Mouse (Mus musculus) heart, embryonic 12.5 days (tissue): ENCODE data around the gene Sulf2. TPM values are rescaled to one million over a fixed set of nuclear protein-coding genes. Genes with fewer than 3 reads are reported as not detected.

ENCODE experiments used
- ATAC-seq: fragments of 200-750 bp; cut with Nextera tagmentation; 2 replicates; pipeline ENCODE4 v1.8.0; 2017; ENCODE audit warnings: moderate TSS enrichment, moderate library complexity; ENCODE audit not compliant: insufficient number of reproducible peaks, low FRiP score
- H3K27ac ChIP-seq: fragments of 300-500 bp; sonication (generic); 2 replicates; pipeline ENCODE4 v1.5.1; 2016; ENCODE audit warnings: mild to moderate bottlenecking, moderate library complexity; ENCODE audit not compliant: poor library complexity, severe bottlenecking
- H3K27me3 ChIP-seq: fragments of 300-500 bp; sonication (generic); replicated peaks from 2 replicates; pipeline ENCODE4 v1.6.1; 2016; ENCODE audit warnings: mild to moderate bottlenecking, moderate library complexity
- H3K36me3 ChIP-seq: fragments of 300-500 bp; sonication (generic); 2 replicates; pipeline ENCODE4 v1.6.1; 2016; ENCODE audit warnings: mild to moderate bottlenecking, moderate library complexity
- H3K4me1 ChIP-seq: fragments of 300-500 bp; sonication (generic); replicated peaks from 2 replicates; pipeline ENCODE4 v1.6.1; 2016; ENCODE audit warnings: mild to moderate bottlenecking
- H3K4me2 ChIP-seq: fragments of 300-500 bp; sonication (generic); 2 replicates; pipeline ENCODE4 v1.6.1; 2016; ENCODE audit warnings: mild to moderate bottlenecking, moderate library complexity
- H3K4me3 ChIP-seq: fragments of 300-500 bp; sonication (generic); 2 replicates; pipeline ENCODE4 v1.5.1; 2016; ENCODE audit warnings: mild to moderate bottlenecking
- H3K9ac ChIP-seq: fragments of 300-500 bp; sonication (generic); 2 replicates; pipeline ENCODE4 v1.6.1; 2016; ENCODE audit warnings: mild to moderate bottlenecking, moderate library complexity
- H3K9me3 ChIP-seq: fragments of 300-500 bp; sonication (generic); replicated peaks from 2 replicates; pipeline ENCODE4 v1.6.1; 2016; ENCODE audit warnings: mild to moderate bottlenecking, moderate library complexity
- WGBS: fragments of 180-500 bp; shearing (Covaris S2); methylation state at CpG from one replicate; pipeline ENCODE4 v1.1.7; 2016; 5-methylcytosine and 5-hydroxymethylcytosine counted together
- polyA plus RNA-seq: library from polyadenylated mRNA; unstranded; fragments of >200 nt; fragmentation: Nextera tagmentation; extraction: Ambion mirVana; gene quantifications from 2 replicates; pipeline ENCODE4 v1.2.1, GENCODE M21; 2016

The Sulf2 gene
- polyA plus RNA-seq, 1 experiment from 2014 or later, result 136 TPM

DNA sequence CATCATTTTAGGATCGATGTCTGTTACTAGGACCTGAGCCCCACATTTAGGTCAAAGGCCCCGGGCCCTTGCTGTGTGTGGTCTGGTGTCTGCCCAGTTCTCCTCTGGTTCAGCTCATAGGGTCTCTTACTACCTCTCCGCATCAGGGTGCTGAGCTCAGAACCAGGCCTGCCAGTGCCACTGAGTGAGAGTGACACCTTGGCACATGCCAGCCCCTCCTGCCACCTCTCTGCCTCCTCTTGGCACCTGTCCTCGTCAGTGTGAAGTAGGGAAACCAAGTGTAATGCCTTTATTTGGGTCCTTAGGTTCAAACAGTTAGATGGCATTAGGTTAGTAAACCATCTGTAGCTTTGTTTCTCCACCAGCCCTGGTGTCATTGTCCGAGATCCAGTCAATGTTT, 84.0 kb downstream of the Sulf2 start:
- 86% methylated on average over 5 of the region's 5 CpGs for WGBS
- Histone ChIP-seq H3K9me3 (no peaks in the 10 kb centered on the region), H3K4me3 (no peak overlapping the region), H3K27ac (no peak overlapping the region), H3K9ac (no peak overlapping the region), H3K27me3 (no peaks in the 10 kb centered on the region), H3K36me3 (peaks cover 77% of the 10 kb centered on the region), H3K4me1 (peaks cover 27% of the 10 kb centered on the region), H3K4me2 (no peak overlapping the region)
- no peak for ATAC-seq

DNA sequence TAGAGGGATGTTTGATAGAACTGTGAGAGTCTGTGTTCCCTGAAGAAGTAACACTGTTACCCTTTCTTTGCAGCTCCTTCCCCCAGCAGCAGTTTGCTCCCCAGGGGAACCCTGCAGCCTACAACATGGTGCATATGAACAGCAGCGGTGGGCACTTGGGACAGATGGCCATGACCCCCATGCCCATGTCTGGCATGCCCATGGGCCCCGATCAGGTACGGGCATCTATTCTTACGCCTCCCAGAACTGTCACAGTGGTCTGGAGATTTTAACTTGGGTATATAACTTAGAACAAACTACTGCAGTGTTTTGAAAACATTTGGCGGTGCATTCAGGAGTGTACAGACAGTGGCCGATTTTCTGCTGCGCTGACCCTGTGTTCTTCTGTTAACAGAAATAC, 85.7 kb downstream of the Sulf2 start:
- WGBS, result 78% methylated on average over 7 of the region's 7 CpGs
- H3K4me2 ChIP-seq, result no peak overlapping the region
- no peak overlapping the region for H3K27ac ChIP-seq
- no peak overlapping the region for H3K4me3 ChIP-seq
- ATAC-seq, result no peak
- H3K9ac ChIP-seq, result no peak overlapping the region
- H3K36me3 ChIP-seq, result peaks cover 87% of the 10 kb centered on the region
- peaks cover 17% of the 10 kb centered on the region for H3K4me1 ChIP-seq
- no peaks in the 10 kb centered on the region for H3K9me3 ChIP-seq
- H3K27me3 ChIP-seq, result no peaks in the 10 kb centered on the region

DNA sequence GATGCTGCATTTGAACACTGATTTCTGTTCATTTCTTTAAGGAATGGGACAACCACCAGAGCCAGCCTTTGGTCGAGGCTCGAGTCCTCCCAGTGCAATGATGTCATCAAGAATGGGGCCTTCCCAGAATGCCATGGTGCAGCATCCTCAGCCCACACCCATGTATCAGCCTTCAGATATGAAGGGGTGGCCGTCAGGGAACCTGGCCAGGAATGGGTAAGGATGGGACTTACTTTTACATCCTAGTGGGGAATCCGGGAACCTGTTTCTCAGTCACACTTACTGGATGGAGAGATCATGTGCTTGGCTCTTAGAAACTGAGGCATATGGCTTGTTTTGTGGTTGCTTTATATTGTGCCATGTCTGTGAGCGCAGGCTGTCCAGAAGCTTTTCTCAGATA, 86.3 kb downstream of the Sulf2 start:
- H3K27ac ChIP-seq, result no peak overlapping the region
- no peak for ATAC-seq
- no peak overlapping the region for H3K9ac ChIP-seq
- WGBS, result 80% methylated on average over 5 of the region's 5 CpGs
- no peaks in the 10 kb centered on the region for H3K27me3 ChIP-seq
- peaks cover 12% of the 10 kb centered on the region; the same call in 1 of the 2 replicates for H3K4me1 ChIP-seq
- no peak overlapping the region for H3K4me2 ChIP-seq
- no peak overlapping the region for H3K4me3 ChIP-seq
- no peaks in the 10 kb centered on the region for H3K9me3 ChIP-seq
- peaks cover 88% of the 10 kb centered on the region for H3K36me3 ChIP-seq

DNA sequence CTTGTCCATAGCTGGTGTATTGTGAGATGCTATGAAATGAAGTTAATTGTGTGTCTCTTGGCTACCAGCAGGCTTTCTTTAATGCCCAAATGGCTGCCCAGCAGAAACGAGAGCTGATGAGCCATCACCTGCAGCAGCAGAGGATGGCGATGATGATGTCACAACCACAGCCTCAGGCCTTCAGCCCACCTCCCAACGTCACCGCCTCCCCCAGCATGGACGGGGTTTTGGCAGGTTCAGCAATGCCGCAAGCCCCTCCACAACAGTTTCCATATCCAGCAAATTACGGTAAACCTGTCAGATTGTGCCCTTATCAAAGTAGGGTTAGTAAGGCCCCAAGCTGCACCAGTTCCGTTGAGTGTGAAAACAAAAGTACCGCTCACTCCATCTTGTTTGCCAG, 87.2 kb downstream of the Sulf2 start:
- H3K27me3 ChIP-seq, result no peaks in the 10 kb centered on the region
- no peak overlapping the region for H3K9ac ChIP-seq
- H3K9me3 ChIP-seq, result no peaks in the 10 kb centered on the region
- no peak overlapping the region for H3K4me2 ChIP-seq
- H3K27ac ChIP-seq, result no peak overlapping the region
- ATAC-seq, result no peak
- 76% methylated on average over 9 of the region's 9 CpGs for WGBS
- no peak overlapping the region for H3K4me3 ChIP-seq
- peaks cover 90% of the 10 kb centered on the region for H3K36me3 ChIP-seq
- peaks cover 9% of the 10 kb centered on the region; the same call in 1 of the 2 replicates for H3K4me1 ChIP-seq

DNA sequence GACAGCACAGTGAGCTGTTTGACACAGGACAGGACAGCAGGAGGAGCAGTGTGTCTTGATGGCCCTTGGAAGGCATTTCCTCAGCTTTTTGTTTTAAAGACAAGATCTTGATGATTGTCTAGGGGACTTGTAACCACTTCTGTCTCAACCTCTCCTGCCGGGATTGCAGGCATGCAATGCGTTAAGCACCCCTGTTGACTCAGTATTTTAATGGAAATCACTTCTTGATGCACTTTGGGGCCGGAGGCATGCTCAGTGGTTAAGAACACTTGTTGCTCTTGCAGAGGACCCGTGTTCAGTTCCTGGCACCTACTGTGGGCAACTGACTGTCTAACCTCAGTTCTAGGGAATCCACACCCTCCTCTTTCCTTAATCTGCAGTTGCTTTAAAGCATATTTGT, 89.0 kb downstream of the Sulf2 start:
- H3K9me3 ChIP-seq, result no peaks in the 10 kb centered on the region
- peaks cover 92% of the 10 kb centered on the region for H3K36me3 ChIP-seq
- no peaks in the 10 kb centered on the region for H3K27me3 ChIP-seq
- no peak overlapping the region for H3K4me3 ChIP-seq
- no peak overlapping the region for H3K27ac ChIP-seq
- no peak overlapping the region for H3K9ac ChIP-seq
- WGBS, result 85% methylated on average over 4 of the region's 4 CpGs
- no peak overlapping the region for H3K4me2 ChIP-seq
- H3K4me1 ChIP-seq, result peaks cover 5% of the 10 kb centered on the region; the same call in 1 of the 2 replicates
- no peak for ATAC-seq

DNA sequence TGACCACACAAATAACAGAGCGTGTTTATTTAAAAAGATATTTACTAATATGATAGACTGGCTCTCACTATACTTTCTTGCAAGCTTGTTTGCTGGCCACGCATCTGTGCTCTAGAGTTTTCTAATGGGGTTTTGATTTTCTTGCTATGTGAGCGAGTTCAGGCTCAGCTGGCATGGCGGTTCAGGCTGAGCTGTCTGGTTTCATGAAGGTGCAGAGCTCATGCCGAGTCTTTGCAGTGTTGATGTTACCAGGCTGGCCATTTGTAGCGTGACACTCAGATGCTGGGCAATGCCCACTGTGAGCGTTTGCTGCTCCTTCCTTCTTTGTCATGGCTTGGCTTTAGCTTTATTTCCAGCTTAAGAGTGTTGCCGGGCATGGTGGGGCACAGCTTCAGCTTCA, 93.0 kb downstream of the Sulf2 start:
- Histone ChIP-seq H3K9me3 (no peaks in the 10 kb centered on the region), H3K4me3 (no peak overlapping the region), H3K36me3 (peaks cover 91% of the 10 kb centered on the region), H3K27me3 (no peaks in the 10 kb centered on the region), H3K9ac (no peak overlapping the region), H3K4me1 (no peaks in the 10 kb centered on the region), H3K27ac (no peak overlapping the region), H3K4me2 (no peak overlapping the region)
- 92% methylated on average over 8 of the region's 8 CpGs for WGBS
- no peak for ATAC-seq

DNA sequence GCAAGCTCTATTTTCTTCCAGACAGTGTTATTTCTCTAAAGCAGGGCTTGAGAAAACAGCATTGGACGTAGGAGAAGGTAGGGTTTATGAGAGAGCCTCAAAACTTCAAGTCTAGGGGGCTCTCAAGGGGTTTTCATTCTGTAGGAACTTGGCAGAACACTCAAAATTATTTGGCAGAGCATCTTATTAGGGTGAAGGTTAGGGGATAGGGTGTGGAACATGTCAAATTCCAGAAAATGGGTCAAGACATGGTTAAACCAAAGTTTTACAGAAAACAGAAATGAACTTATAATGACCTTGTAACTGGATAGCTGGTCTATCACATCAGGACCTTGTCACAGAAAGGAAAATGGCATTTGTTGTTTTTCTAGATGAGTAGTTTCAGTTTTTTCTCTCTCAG, 93.5 kb downstream of the Sulf2 start:
- no peak overlapping the region for H3K4me2 ChIP-seq
- no peaks in the 10 kb centered on the region for H3K27me3 ChIP-seq
- no peak overlapping the region for H3K9ac ChIP-seq
- H3K4me3 ChIP-seq, result no peak overlapping the region
- WGBS, result 81% methylated on average over 1 of the region's 1 CpGs
- no peaks in the 10 kb centered on the region for H3K4me1 ChIP-seq
- H3K9me3 ChIP-seq, result no peaks in the 10 kb centered on the region
- H3K36me3 ChIP-seq, result peaks cover 90% of the 10 kb centered on the region
- H3K27ac ChIP-seq, result no peak overlapping the region
- no peak for ATAC-seq

DNA sequence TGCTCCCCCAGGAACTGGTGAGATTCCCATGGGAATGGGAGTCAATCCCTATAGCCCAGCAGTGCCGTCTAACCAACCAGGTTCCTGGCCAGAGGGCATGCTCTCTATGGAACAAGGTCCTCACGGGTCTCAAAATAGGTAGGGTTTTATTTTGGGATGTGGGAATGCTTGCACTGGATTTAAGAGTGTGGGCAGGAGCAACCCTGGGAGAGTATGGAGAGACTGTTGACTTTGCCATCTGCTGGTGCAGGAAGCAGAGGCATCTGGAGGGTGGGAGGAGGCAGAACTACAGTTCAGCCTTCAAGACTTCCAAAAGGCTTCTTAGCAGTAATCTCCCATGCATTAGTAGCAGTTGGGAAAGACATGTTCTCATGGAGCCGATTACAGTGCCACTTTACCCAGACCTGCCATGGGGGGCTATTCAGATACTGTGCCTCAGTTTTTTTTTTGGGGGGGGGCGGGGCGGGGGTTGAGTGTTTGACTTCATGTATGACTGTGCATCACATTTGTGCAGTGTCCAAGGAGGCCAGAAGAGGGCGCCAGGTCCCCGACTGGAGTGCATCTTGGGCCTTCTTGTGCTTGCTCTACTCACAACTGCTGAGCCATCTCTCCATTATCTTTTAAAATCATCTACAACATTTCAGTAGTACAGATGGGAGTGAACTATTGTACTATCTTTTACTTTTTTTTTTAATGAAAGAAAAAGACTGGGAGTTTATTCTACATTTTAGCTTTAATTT, 95.6 kb downstream of the Sulf2 start:
- Histone ChIP-seq H3K4me3 (no peak overlapping the region), H3K9ac (no peak overlapping the region), H3K27ac (no peak overlapping the region), H3K4me2 (no peak overlapping the region), H3K9me3 (no peaks in the 10 kb centered on the region), H3K36me3 (peaks cover 91% of the 10 kb centered on the region), H3K27me3 (no peaks in the 10 kb centered on the region), H3K4me1 (no peaks in the 10 kb centered on the region)
- no peak for ATAC-seq
- WGBS, result 76% methylated on average over 7 of the region's 7 CpGs

DNA sequence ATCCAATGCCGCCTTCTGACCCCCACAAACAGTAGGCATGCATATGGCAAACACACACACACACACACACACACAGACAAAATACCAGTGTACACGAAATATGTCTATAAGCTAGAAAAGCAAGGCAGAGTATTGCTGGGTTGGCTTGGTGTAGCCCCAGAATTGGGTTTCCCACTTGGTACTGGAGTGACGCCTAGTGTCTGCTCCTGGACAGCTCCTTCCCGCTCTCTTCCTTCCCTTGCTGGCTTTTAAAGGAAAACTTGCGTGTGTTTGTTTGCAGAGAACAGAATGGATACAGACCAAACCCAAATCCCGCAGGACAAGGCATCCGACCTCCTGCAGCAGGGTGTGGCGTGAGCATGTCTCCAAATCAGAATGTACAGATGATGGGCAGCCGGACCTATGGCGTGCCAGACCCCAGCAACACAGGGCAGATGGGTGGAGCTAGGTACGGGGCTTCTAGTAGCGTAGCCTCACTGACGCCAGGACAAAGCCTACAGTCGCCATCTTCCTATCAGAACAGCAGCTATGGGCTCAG, 101.4 kb downstream of the Sulf2 start:
- Histone ChIP-seq H3K27ac (no peak overlapping the region), H3K4me3 (no peak overlapping the region), H3K4me1 (peaks cover 2% of the 10 kb centered on the region; the same call in 1 of the 2 replicates), H3K27me3 (no peaks in the 10 kb centered on the region), H3K9ac (no peak overlapping the region), H3K9me3 (no peaks in the 10 kb centered on the region), H3K36me3 (peaks cover 88% of the 10 kb centered on the region), H3K4me2 (no peak overlapping the region)
- WGBS, result 89% methylated on average over 14 of the region's 14 CpGs
- ATAC-seq, result no peak

DNA sequence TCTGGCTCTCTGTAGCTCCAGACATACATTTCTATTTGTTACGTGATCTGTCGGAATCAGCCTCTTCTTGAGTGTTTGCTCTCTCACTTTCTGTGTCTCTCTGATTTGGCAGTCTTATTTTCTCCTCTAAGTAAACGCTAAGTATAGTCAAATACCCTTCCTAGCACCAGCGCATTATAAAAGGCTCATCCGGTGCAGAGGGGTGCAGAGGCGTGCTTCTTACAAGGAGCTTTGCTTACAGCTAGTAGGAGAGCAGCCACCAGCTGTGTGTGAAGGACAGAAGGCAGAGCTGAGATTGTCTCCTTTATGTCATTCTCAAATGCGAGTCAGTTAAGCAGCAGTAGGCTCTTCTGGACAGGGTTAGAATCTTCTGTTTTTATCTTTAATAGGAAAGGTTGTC, 103.5 kb downstream of the Sulf2 start:
- Histone ChIP-seq H3K36me3 (peaks cover 87% of the 10 kb centered on the region), H3K27ac (no peak overlapping the region), H3K4me3 (no peak overlapping the region), H3K9me3 (no peaks in the 10 kb centered on the region), H3K9ac (no peak overlapping the region), H3K27me3 (no peaks in the 10 kb centered on the region), H3K4me1 (peaks cover 11% of the 10 kb centered on the region; the same call in 1 of the 2 replicates), H3K4me2 (no peak overlapping the region)
- WGBS, result 92% methylated on average over 7 of the region's 7 CpGs
- ATAC-seq, result no peak

DNA sequence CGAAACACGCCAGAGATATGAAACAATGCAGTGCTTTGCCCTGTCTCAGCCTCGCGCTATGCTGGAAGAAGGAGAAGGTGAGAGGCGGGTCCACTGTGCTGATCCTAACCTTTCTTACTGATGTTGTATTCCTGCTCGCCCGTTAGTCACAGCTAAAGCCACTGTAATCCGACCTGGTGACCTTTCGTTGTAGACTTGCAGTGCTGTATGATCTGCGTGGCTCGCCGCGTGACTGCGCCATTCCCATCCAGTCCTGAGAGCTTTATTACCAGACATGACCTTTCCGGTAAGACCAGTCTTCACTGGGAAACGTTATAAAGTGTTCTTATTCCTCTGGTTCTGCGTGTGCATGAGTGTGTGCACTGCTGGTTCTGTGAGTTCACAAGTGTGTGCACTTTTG, 104.0 kb downstream of the Sulf2 start:
- H3K9ac ChIP-seq, result no peak overlapping the region
- H3K9me3 ChIP-seq, result no peaks in the 10 kb centered on the region
- WGBS, result 93% methylated on average over 17 of the region's 17 CpGs
- no peak overlapping the region for H3K4me2 ChIP-seq
- no peak overlapping the region for H3K4me3 ChIP-seq
- H3K27ac ChIP-seq, result no peak overlapping the region
- no peak for ATAC-seq
- H3K27me3 ChIP-seq, result no peaks in the 10 kb centered on the region
- H3K36me3 ChIP-seq, result peaks cover 82% of the 10 kb centered on the region
- H3K4me1 ChIP-seq, result peaks cover 11% of the 10 kb centered on the region; the same call in 1 of the 2 replicates

DNA sequence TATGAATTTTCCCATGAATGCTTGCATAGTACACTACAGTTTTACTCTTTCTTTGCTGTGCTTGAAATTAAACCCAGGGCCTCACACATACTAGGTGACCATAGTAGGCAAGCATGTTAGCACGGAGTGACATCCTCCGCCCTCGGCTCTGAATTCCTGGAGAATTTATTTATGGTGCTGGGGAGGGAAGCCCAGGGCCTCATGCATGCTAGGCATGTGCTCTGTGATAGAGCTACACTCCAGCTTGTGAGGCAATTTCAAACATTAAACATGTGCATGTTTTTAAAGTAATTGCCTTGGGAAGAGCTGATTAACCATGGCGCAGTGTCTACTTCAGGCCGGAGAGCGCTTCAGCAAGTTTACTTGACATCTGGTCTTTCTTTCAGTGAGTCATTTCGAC, 106.6 kb downstream of the Sulf2 start:
- H3K27me3 ChIP-seq, result no peaks in the 10 kb centered on the region
- no peak overlapping the region for H3K9ac ChIP-seq
- no peak overlapping the region for H3K4me2 ChIP-seq
- peaks cover 58% of the 10 kb centered on the region for H3K36me3 ChIP-seq
- no peaks in the 10 kb centered on the region for H3K9me3 ChIP-seq
- H3K4me1 ChIP-seq, result peaks cover 26% of the 10 kb centered on the region
- peak overlapping the region; percentile 49 for H3K27ac ChIP-seq
- ATAC-seq, result peak; percentile 72
- 74% methylated on average over 7 of the region's 7 CpGs for WGBS
- H3K4me3 ChIP-seq, result no peak overlapping the region
